Mouse (Mus musculus): ENCODE data around the gene Pik3r6.

DNA sequence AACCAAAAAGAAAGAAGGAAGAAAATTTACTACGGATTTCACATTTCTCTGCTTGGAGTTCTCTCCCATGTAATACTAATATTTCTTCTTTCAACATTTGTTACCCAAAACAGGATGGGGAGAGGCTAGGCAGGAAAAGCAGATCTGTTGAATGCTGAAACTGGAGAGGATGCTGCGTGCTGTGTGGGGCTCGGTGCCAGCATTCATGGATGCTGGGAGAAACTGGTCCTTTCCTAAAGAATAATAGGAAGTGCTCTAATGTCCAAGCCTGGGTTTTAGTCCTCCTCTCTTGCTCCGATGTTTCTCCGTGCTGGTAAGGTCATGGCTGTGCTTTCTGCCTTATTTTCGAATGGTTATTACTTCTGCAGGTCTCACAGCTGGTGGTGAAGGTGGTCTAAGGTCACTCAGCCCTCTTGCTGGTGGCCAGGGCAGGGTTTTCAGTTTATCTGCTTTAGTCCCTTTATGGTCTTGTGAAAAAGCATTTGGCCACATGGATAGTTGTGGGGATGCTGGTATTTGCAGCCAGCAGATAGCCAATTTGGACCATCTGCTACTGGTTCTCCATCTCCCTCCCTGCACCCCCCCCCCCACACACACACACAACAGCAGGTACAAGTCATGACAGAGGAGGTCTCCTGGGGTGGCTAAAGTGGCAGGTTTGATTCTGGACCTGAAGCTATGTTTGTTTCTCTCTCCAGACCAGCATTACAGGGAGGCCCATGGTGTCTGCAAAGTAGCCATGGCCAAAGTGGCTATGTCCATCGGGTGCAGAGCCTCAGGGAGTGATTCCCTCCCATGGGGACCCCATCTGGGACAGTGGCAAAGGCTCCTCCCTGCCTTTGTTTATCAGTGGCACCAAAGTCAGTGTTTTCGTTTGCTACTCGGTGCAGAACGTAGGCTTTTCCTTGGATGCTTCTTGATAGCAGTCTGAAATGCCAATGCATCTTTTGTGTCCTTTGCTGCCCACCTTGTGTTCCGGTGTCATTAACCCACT is 59.4 kb downstream of the Pik3r6 start:
- TF ChIP-seq POLR2A (IDR thresholded peaks at IDR 0.05; ENCODE audit: insufficient read depth, low read depth, low read length) (no peak), CTCF (IDR thresholded peaks at IDR 0.05) (no peak), EP300 (IDR thresholded peaks at IDR 0.05; ENCODE audit: insufficient read depth, low read depth, low read length) (no peak)
